Mouse (Mus musculus) kidney, postnatal 36 days (tissue): Measurements from ENCODE around the gene Amot.

Experiments
- DNase-seq, 2 experiments: peaks; one replicate each; pipeline ENCODE4 v3.0.0; 2021 to 2022; ENCODE audit warnings: mixed read lengths in 2 of 2

The Amot gene

GRCm38 (mm10) chrX:145504717-145505415 is at the start of gene Amot:
Gene Amot (minus strand): TSS chrX:145505181.
- DNase-seq: peak; percentile 91 to 92

GRCm38 (mm10) chrX:145545060-145545459 is 40.1 kb upstream of the Amot start:
- no peak for DNase-seq

GRCm38 (mm10) chrX:145543602-145544490 is 38.9 kb upstream of the Amot start:
- DNase-seq: no peak

GRCm38 (mm10) chrX:145541050-145541449 is 36.1 kb upstream of the Amot start:
- no peak for DNase-seq

GRCm38 (mm10) chrX:145540321-145540720 is 35.3 kb upstream of the Amot start:
- no peak for DNase-seq

- no peak for DNase-seq
Observed at GRCm38 (mm10) chrX:145529602-145530001, 24.6 kb upstream of the Amot start.

GRCm38 (mm10) chrX:145516322-145517066 is 11.5 kb upstream of the Amot start:
- DNase-seq: no peak

GRCm38 (mm10) chrX:145515498-145516158 is 10.6 kb upstream of the Amot start:
- peak; percentile 14 to 29 for DNase-seq

GRCm38 (mm10) chrX:145510675-145511074 is 5.7 kb upstream of the Amot start:
- DNase-seq: peak; percentile 8 to 31

GRCm38 (mm10) chrX:145505457-145506201 is 648 bp upstream of the Amot start:
- peak; percentile 80 to 90 for DNase-seq

- DNase-seq: peak; percentile 14 to 29
Observed at GRCm38 (mm10) chrX:145501666-145502355, 3.2 kb downstream of the Amot start.

GRCm38 (mm10) chrX:145499101-145499500 is 5.9 kb downstream of the Amot start:
- no peak for DNase-seq

GRCm38 (mm10) chrX:145498691-145499090 is 6.3 kb downstream of the Amot start:
- no peak for DNase-seq

GRCm38 (mm10) chrX:145497486-145497885 is 7.5 kb downstream of the Amot start:
- DNase-seq: peak; percentile 39 to 44

- no peak for DNase-seq
Observed at GRCm38 (mm10) chrX:145495381-145495780, 9.6 kb downstream of the Amot start.

- no peak for DNase-seq
Observed at GRCm38 (mm10) chrX:145490821-145491220, 14.2 kb downstream of the Amot start.

GRCm38 (mm10) chrX:145490417-145490816 is 14.6 kb downstream of the Amot start:
- DNase-seq: no peak

GRCm38 (mm10) chrX:145489950-145490349 is 15.0 kb downstream of the Amot start:
- no peak for DNase-seq

- DNase-seq: no peak
Observed at GRCm38 (mm10) chrX:145485495-145485894, 19.5 kb downstream of the Amot start.

GRCm38 (mm10) chrX:145483486-145484055 is 21.4 kb downstream of the Amot start:
- DNase-seq: no peak

GRCm38 (mm10) chrX:145482383-145482782 is 22.6 kb downstream of the Amot start:
- no peak for DNase-seq
